Mouse (Mus musculus): ENCODE measurements around the gene Jazf1. TPM values are rescaled to one million over a fixed set of nuclear protein-coding genes. Genes with fewer than 3 reads are reported as not detected.

Gene Jazf1
- total and polyA plus RNA-seq, 3 experiments: 0.42 to 1.7 (median 0.75) TPM

DNA sequence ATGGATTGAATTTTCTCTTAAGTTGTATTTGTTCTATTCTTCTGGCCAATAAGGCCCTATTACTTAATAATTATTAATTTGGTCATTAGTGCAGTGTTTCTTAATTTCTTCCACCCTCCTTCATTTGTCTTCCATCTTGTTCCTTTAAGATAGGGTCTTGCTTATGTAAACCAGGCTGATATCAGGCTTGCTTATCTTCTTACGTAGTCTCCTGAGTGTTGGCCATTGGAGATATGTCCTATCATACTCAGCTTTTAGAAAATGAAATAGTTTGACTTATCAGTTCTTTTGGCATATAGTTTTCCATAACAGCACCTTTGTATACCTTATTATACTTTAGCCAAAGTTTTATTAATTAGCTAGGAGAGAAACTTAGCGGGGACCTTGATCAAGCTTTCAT, 333.8 kb downstream of the Jazf1 start:
- in situ Hi-C loops (cut with MboI; ENCODE audit: low pct_ligation_motif_present, low pct_unique_long_range_greater_than_20kb, low sequenced_read_pairs): no loop called here
- H3K36me3 ChIP-seq (replicated peaks in 1 of 2; ENCODE audit: control insufficient read depth in 1 of 2, insufficient read depth in 1 of 2, low read length in 1 of 2): peaks cover 27 to 60% of the 10 kb centered on the region in 2 experiments
- dilution Hi-C loops (cut with MboI; ENCODE audit: extremely low pct_ligation_motif_present, extremely low pct_unique_long_range_greater_than_20kb, low sequenced_read_pairs): no loop called here

GRCm38 (mm10) chr6:52730338-52730737, 338.1 kb downstream of the Jazf1 start:
- Histone ChIP-seq H3K9me3 (replicated peaks; ENCODE audit: low read length) (no peaks in the 10 kb centered on the region), H3K4me3 (replicated peaks in 1 of 3; ENCODE audit: low read depth in 2 of 3, low read length in 2 of 3, poor library complexity in 1 of 3) (no peak overlapping the region), H3K79me2 (replicated peaks; ENCODE audit: control insufficient read depth, extremely low read depth, insufficient read depth, poor library complexity, severe bottlenecking) (peaks cover 2% of the 10 kb centered on the region; the same call in 1 of the 2 replicates), H3K9ac (ENCODE audit: insufficient read depth, low read depth) (no peak overlapping the region), H3K4me1 (ENCODE audit: control insufficient read depth in 1 of 2, insufficient read depth in 2 of 2) (no peaks in the 10 kb centered on the region), H3K4me2 (ENCODE audit: insufficient read depth, low read depth, poor library complexity, severe bottlenecking) (no peak overlapping the region), H3K27ac (ENCODE audit: insufficient read depth, low read depth) (no peak overlapping the region), H3K36me3 (replicated peaks in 1 of 2; ENCODE audit: control insufficient read depth in 1 of 2, insufficient read depth in 1 of 2, low read length in 1 of 2) (peaks cover 33 to 60% of the 10 kb centered on the region in 2 experiments), H3K27me3 (replicated peaks) (no peaks in the 10 kb centered on the region)
- dilution Hi-C loops (cut with MboI; ENCODE audit: extremely low pct_ligation_motif_present, extremely low pct_unique_long_range_greater_than_20kb, low sequenced_read_pairs) (no loop called here), in situ Hi-C loops (cut with MboI; ENCODE audit: low pct_ligation_motif_present, low pct_unique_long_range_greater_than_20kb, low sequenced_read_pairs) (no loop called here)
- TF ChIP-seq KAT2A (IDR thresholded peaks at IDR 0.05; ENCODE audit: insufficient replicate concordance, low read length) (no peak), EP300 (IDR thresholded peaks at IDR 0.05; ENCODE audit: low read length) (no peak), ETS1 (conservative IDR thresholded peaks at IDR 0.05; ENCODE audit: low read depth, low read length) (no peak), RCOR1 (conservative IDR thresholded peaks at IDR 0.05; ENCODE audit: low read depth, low read length) (no peak), UBTF (IDR thresholded peaks at IDR 0.05; ENCODE audit: low read depth, low read length) (no peak), E2F4 (IDR thresholded peaks at IDR 0.05; ENCODE audit: insufficient replicate concordance, low read depth, low read length) (no peak), PAX5 (IDR thresholded peaks at IDR 0.05; ENCODE audit: low read length) (no peak), ZC3H11A (IDR thresholded peaks at IDR 0.05; ENCODE audit: low read depth, low read length) (no peak), BHLHE40 (IDR thresholded peaks at IDR 0.05; ENCODE audit: low read depth, low read length) (no peak), IRF4 (IDR thresholded peaks at IDR 0.05; ENCODE audit: low read depth, low read length) (no peak), ZNF384 (IDR thresholded peaks at IDR 0.05; ENCODE audit: low read depth, low read length) (no peak), MAZ (IDR thresholded peaks at IDR 0.05; ENCODE audit: low read depth, low read length) (no peak)
- DNase-seq (ENCODE audit: extremely low read depth): no peak

More for the DNA sequence above, 333.8 kb downstream of the Jazf1 start:
- H3K9ac ChIP-seq (ENCODE audit: insufficient read depth, low read depth): no peak overlapping the region
- no peak for DNase-seq (ENCODE audit: extremely low read depth)
- TF ChIP-seq E2F4 (IDR thresholded peaks at IDR 0.05; ENCODE audit: insufficient replicate concordance, low read depth, low read length): no peak
- H3K27me3 ChIP-seq (replicated peaks): no peaks in the 10 kb centered on the region
- peaks cover 2% of the 10 kb centered on the region; the same call in 1 of the 2 replicates for H3K79me2 ChIP-seq (replicated peaks; ENCODE audit: control insufficient read depth, extremely low read depth, insufficient read depth, poor library complexity, severe bottlenecking)
- H3K4me3 ChIP-seq (replicated peaks in 1 of 3; ENCODE audit: low read depth in 2 of 3, low read length in 2 of 3, poor library complexity in 1 of 3): no peak overlapping the region
- H3K4me2 ChIP-seq (ENCODE audit: insufficient read depth, low read depth, poor library complexity, severe bottlenecking): no peak overlapping the region
- H3K9me3 ChIP-seq (replicated peaks; ENCODE audit: low read length): no peaks in the 10 kb centered on the region
- H3K4me1 ChIP-seq (ENCODE audit: control insufficient read depth in 1 of 2, insufficient read depth in 2 of 2): no peaks in the 10 kb centered on the region
- H3K27ac ChIP-seq (ENCODE audit: insufficient read depth, low read depth): no peak overlapping the region
